Mouse (Mus musculus) heart, embryonic 14.5 days (tissue): ENCODE data around the gene Lrrc51. TPM values are rescaled to one million over a fixed set of nuclear protein-coding genes. Genes with fewer than 3 reads are reported as not detected.
A peak's percentile ranks its signal among the peaks of the same experiment; 100 is the strongest.

Experiments
- ATAC-seq: fragments of 200-750 bp; cut with Nextera tagmentation; 2 replicates; pipeline ENCODE4 v1.8.0; 2017; ENCODE audit warnings: low read depth, moderate TSS enrichment; ENCODE audit not compliant: insufficient number of reproducible peaks, insufficient read depth, low FRiP score
- H3K27ac ChIP-seq, 2 experiments: fragments of 200-500 bp in 1 of 2; fragments of 300-500 bp in 1 of 2; sonication (generic) in 1 of 2; replicated peaks in 1 of 2; 2 replicates each; pipeline ENCODE4 v1.5.1; 2012 to 2014; ENCODE audit warnings: low read depth in 2 of 2, low read length in 2 of 2, control low read depth in 1 of 2, mild to moderate bottlenecking in 1 of 2, mixed read lengths in 1 of 2; ENCODE audit not compliant: control insufficient read depth in 1 of 2, insufficient read depth in 1 of 2
- H3K27me3 ChIP-seq: fragments of 300-500 bp; sonication (generic); 2 replicates; pipeline ENCODE4 v1.6.1; 2014; ENCODE audit warnings: mild to moderate bottlenecking, low read length, control low read depth; ENCODE audit not compliant: control insufficient read depth, insufficient read depth
- H3K36me3 ChIP-seq: fragments of 300-500 bp; sonication (generic); 2 replicates; pipeline ENCODE4 v1.6.1; 2014; ENCODE audit warnings: mild to moderate bottlenecking, control low read depth, low read length, mixed read lengths; ENCODE audit not compliant: control insufficient read depth, insufficient read depth
- H3K4me1 ChIP-seq, 2 experiments: fragments of 200-500 bp in 1 of 2; fragments of 300-500 bp in 1 of 2; sonication (generic) in 1 of 2; 2 replicates each; pipeline ENCODE4 v1.6.1; 2012 to 2014; ENCODE audit warnings: low read length in 2 of 2, control low read depth in 1 of 2, mixed read lengths in 1 of 2; ENCODE audit not compliant: control insufficient read depth in 2 of 2, insufficient read depth in 2 of 2
- H3K4me2 ChIP-seq: fragments of 300-500 bp; sonication (generic); 2 replicates; pipeline ENCODE4 v1.6.1; 2014; ENCODE audit warnings: mild to moderate bottlenecking, low read length
- H3K4me3 ChIP-seq, 2 experiments: fragments of 200-500 bp in 1 of 2; fragments of 300-500 bp in 1 of 2; sonication (generic) in 1 of 2; 2 replicates each; pipeline ENCODE4 v1.5.1; 2012 to 2014; ENCODE audit warnings: low read length in 2 of 2, mild to moderate bottlenecking in 2 of 2, control low read depth in 1 of 2, low read depth in 1 of 2, moderate library complexity in 1 of 2; ENCODE audit not compliant: control insufficient read depth in 1 of 2, insufficient read depth in 1 of 2
- H3K9ac ChIP-seq: fragments of 300-500 bp; sonication (generic); 2 replicates; pipeline ENCODE4 v1.6.1; 2014; ENCODE audit warnings: mild to moderate bottlenecking, low read length
- H3K9me3 ChIP-seq: fragments of 300-500 bp; sonication (generic); 2 replicates; pipeline ENCODE4 v1.6.1; 2016; ENCODE audit warnings: low read length, control low read depth; ENCODE audit not compliant: control insufficient read depth
- WGBS: fragments of 180-500 bp; shearing (Covaris S2); extraction: QIAGEN DNeasy Blood & Tissue Kit; methylation state at CpG from one replicate; pipeline ENCODE4 v1.1.7; 2014; 5-methylcytosine and 5-hydroxymethylcytosine counted together
- polyA plus RNA-seq: library from polyadenylated mRNA; unstranded; fragments of >200 nt; fragmentation: Nextera tagmentation; extraction: Ambion mirVana; gene quantifications from 2 replicates; pipeline ENCODE4 v1.2.1, GENCODE M21; 2014

The Lrrc51 gene
- polyA plus RNA-seq, 1 experiment from 2014 or later, result 3.9 TPM

- peak; percentile 90 for ATAC-seq
- H3K4me1 ChIP-seq, result peaks cover 9 to 59% of the 10 kb centered on the region in 2 experiments
- peak overlapping the region; percentile 98 to 99 for H3K27ac ChIP-seq
- H3K4me3 ChIP-seq, result peak overlapping the region; percentile 61 to 76
- no peaks in the 10 kb centered on the region; the same call in 1 of the 2 replicates for H3K36me3 ChIP-seq
- no peaks in the 10 kb centered on the region for H3K9me3 ChIP-seq
- WGBS, result under 1% methylated on average over 33 of the region's 53 CpGs
- peak overlapping the region; percentile 82 for H3K4me2 ChIP-seq
- peak overlapping the region; percentile 83 for H3K9ac ChIP-seq
- no peaks in the 10 kb centered on the region for H3K27me3 ChIP-seq
Measured at GRCm38 (mm10) chr7:101969694-101970428, 36.2 kb upstream of the Lrrc51 start.

GRCm38 (mm10) chr7:101968751-101969150 lies 35.1 kb upstream of the Lrrc51 start:
- Histone ChIP-seq H3K9ac (peak overlapping the region; percentile 83; the same call in 1 of the 2 replicates), H3K4me1 (peaks cover 9 to 52% of the 10 kb centered on the region in 2 experiments), H3K27me3 (no peaks in the 10 kb centered on the region), H3K9me3 (no peaks in the 10 kb centered on the region), H3K4me3 (0 out of 4 replicates have a peak overlapping the region, but pooled peaks of 1 of the 2 experiments have one; percentile 76), H3K27ac (peak overlapping the region; percentile 32 to 99; a peak in 3 of 4 replicates), H3K36me3 (no peaks in the 10 kb centered on the region; the same call in 1 of the 2 replicates), H3K4me2 (peak overlapping the region; percentile 82; the same call in 1 of the 2 replicates)
- no peak for ATAC-seq
- 56% methylated on average over 2 of the region's 2 CpGs for WGBS

GRCm38 (mm10) chr7:101967256-101967655 lies 33.6 kb upstream of the Lrrc51 start:
- Histone ChIP-seq H3K4me2 (no peak overlapping the region), H3K27ac (0 out of 4 replicates have a peak overlapping the region, but pooled peaks of 1 of the 2 experiments have one; percentile 66), H3K4me1 (peaks cover 5 to 41% of the 10 kb centered on the region in 2 experiments), H3K27me3 (no peaks in the 10 kb centered on the region), H3K9me3 (no peaks in the 10 kb centered on the region), H3K9ac (no peak overlapping the region; the same call in 1 of the 2 replicates), H3K4me3 (no peak overlapping the region), H3K36me3 (no peaks in the 10 kb centered on the region)
- ATAC-seq, result no peak
- WGBS, result 28% methylated on average over 1 of the region's 1 CpGs

- Histone ChIP-seq H3K36me3 (no peaks in the 10 kb centered on the region), H3K4me1 (peaks cover 5 to 33% of the 10 kb centered on the region in 2 experiments), H3K9ac (no peak overlapping the region), H3K9me3 (no peaks in the 10 kb centered on the region), H3K27me3 (no peaks in the 10 kb centered on the region), H3K27ac (no peak overlapping the region), H3K4me2 (no peak overlapping the region), H3K4me3 (no peak overlapping the region)
- no peak for ATAC-seq
- 63% methylated on average over 2 of the region's 2 CpGs for WGBS
Measured at GRCm38 (mm10) chr7:101965606-101966005, 31.9 kb upstream of the Lrrc51 start.

GRCm38 (mm10) chr7:101964551-101964950 lies 30.9 kb upstream of the Lrrc51 start:
- H3K9ac ChIP-seq, result no peak overlapping the region
- H3K4me3 ChIP-seq, result no peak overlapping the region

GRCm38 (mm10) chr7:101963621-101964020 lies 29.9 kb upstream of the Lrrc51 start:
- WGBS, result 88% methylated on average over 2 of the region's 2 CpGs
- no peaks in the 10 kb centered on the region for H3K9me3 ChIP-seq
- H3K27me3 ChIP-seq, result no peaks in the 10 kb centered on the region
- ATAC-seq, result no peak
- H3K4me2 ChIP-seq, result no peak overlapping the region
- peaks cover 3 to 23% of the 10 kb centered on the region in 2 experiments; a peak in 3 of 4 replicates for H3K4me1 ChIP-seq
- H3K27ac ChIP-seq, result no peak overlapping the region
- H3K9ac ChIP-seq, result no peak overlapping the region
- H3K36me3 ChIP-seq, result no peaks in the 10 kb centered on the region
- no peak overlapping the region for H3K4me3 ChIP-seq

More at GRCm38 (mm10) chr7:101964551-101964950, 30.9 kb upstream of the Lrrc51 start:
- no peaks in the 10 kb centered on the region for H3K9me3 ChIP-seq
- no peaks in the 10 kb centered on the region for H3K36me3 ChIP-seq
- H3K4me2 ChIP-seq, result no peak overlapping the region
- ATAC-seq, result no peak
- H3K27me3 ChIP-seq, result no peaks in the 10 kb centered on the region
- peaks cover 5 to 32% of the 10 kb centered on the region in 2 experiments for H3K4me1 ChIP-seq
- WGBS, result 88% methylated on average over 4 of the region's 4 CpGs
- no peak overlapping the region for H3K27ac ChIP-seq

GRCm38 (mm10) chr7:101962829-101963228 lies 29.1 kb upstream of the Lrrc51 start:
- no peaks in the 10 kb centered on the region for H3K36me3 ChIP-seq
- H3K9ac ChIP-seq, result no peak overlapping the region
- H3K27me3 ChIP-seq, result no peaks in the 10 kb centered on the region
- no peak for ATAC-seq
- H3K4me2 ChIP-seq, result no peak overlapping the region
- no peak overlapping the region for H3K27ac ChIP-seq
- H3K4me3 ChIP-seq, result no peak overlapping the region
- no peaks in the 10 kb centered on the region for H3K9me3 ChIP-seq
- H3K4me1 ChIP-seq, result peaks cover 3 to 17% of the 10 kb centered on the region in 2 experiments; a peak in 3 of 4 replicates
- 88% methylated on average over 2 of the region's 2 CpGs for WGBS
